Mouse (Mus musculus): ENCODE results near the gene Gsdme.

Gsdme gene

DNA sequence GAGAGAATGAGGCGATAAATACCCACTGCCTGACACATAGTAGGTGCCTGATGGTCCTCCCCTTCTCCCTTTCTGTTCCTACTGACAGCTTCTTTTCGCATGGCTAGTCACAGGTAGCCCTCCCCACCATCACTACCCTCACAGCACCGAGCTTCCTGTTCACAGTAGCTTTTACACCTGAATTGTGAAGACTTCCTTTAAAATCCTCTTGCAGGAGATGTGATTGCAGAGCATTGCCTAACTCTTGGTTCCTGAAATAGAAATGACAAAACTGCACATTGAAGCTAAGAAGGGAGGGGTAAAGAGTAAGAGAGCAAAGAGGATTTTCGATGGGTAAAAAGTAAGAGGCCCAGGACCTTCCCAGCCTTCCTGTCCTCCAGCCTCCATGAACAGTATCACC, 18.7 kb downstream of the Gsdme start:
- DNase-seq (ENCODE audit: low read depth) = peak; percentile 70

DNA sequence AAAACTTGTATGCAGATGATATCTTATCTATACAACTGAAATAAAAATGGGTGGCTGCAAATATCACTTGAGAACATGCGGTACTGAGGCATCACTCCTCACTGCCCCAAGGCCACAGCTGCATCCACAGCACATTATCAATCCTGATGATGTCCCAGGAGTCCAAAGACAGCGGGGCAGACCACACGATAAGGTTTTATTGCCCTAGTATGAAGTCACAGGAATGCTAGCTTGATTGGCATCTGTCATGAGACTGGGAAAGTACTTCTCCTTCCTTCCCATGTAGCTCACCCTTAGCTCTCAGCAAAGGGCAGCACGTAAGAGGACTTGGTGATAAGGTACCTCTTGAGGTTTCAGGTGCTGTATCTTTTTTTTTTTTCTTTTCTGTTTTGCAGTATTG, 19.5 kb downstream of the Gsdme start:
- no peak for DNase-seq (ENCODE audit: low read depth)

DNA sequence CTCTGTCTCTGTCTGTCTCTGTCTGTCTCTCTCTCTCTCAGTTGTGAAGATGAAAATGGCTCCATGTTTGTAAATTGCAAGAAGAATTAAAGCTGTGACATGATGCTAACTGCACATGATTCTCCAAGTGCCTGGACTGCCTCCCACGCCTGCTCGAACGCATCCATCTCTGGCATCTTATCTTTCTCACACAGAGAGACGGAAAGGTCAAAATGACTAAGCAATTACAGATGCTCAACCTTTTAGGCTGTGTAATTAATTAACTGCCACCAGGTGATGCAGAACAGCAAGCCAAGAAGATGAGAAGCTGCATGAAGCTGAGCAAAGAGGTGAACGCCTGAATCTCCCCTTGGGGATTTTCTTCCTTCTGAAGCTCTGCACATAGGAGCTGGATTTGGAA, 23.2 kb downstream of the Gsdme start:
- no peak for DNase-seq (ENCODE audit: low read depth)

DNA sequence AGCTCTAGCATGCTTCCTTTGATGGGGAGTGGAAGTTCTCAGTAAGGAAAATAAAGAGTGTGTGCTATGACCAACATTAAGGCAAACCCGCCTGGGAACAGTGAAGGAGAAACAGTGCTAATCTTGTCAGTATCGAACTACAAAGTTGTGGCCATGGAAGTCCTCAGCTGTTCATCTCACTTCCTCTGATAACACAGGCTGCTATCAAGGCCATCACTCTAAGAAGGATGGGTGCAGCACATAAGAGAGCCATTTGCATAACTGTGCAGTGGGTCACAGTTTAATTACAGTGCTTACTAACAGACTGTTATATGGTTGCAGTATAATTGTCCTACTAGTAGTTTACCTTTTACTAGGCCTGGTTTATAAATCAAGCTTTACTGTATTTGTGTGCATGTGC, 23.8 kb downstream of the Gsdme start:
- DNase-seq (ENCODE audit: low read depth) = peak; percentile 50

DNA sequence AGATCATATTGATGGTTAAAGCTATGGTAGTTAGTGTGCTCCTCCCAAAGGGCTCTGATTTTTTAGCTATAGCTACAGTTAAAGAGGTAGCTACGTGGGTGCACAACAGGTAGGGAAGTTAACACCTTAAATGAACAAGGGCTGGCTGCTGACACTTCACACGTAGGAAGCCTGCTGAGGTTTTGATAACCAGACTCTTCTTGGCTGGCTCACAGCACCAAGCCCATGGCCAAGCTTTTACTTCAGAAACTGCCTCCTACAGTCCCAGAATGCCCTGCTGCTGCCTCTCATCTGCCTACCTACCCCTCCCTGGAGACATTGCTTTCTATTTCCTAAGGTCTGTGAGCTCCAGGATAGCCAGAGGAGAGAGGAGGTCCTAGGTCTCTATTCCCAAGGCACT, 25.7 kb downstream of the Gsdme start:
- no peak for DNase-seq (ENCODE audit: low read depth)

DNA sequence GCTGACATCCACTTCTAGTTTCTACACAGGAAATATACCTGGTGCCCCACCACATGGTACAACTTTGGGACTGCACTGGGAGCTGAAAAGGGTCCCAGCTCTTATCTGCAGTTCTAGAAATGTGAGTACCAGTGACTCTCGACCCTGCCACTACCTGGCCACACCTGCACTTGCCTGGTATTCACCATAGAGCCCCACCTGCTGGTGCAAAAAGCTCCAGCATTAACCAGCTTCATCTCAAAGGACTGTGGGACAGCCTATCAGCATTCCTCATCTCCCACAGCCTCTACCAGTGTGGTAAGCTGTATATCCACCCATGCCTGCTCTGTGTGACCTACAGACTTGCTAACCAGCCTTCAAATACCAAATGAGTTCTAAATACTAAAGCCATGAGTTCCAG, 30.7 kb downstream of the Gsdme start:
- DNase-seq (ENCODE audit: low read depth) = no peak

DNA sequence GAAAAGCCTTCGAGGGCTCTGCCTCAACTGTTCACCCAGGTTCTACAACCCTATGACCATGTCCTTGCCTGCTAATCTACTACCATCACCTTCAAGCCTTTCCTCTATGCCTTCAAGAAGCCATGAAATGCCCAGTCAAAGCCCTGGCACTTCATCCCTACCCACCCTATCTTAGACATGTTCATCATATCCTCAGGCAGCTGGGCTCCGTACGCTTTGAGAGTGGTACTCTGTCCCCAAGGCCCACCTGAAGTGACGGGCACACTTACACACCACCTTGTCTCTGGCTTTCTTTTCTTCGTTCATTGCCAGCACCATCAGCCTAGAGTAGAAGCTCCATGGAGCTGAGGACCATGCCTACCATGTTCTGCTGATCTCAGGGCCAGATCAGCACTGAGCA, 32.4 kb downstream of the Gsdme start:
- DNase-seq (ENCODE audit: low read depth) = no peak

DNA sequence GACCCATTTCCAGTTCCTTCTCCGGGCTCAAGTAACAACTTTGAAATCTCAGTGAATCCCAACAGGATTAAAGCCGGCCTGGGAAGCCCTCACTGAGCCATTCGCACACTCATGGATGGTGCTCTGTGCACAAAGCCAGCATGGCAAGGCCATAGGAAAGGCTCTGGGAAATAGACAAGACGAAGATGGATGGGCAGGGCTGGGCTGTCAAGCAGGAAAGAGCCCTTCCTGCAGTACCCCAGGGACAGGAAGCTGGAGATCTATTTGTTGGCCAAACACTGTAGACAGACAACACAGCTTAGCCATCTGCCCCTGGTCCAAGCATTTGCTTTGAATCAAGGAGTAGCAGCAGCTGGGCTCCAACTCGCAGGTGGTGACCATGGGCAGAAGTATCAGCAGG, 35.5 kb downstream of the Gsdme start:
- DNase-seq (ENCODE audit: low read depth) = no peak

DNA sequence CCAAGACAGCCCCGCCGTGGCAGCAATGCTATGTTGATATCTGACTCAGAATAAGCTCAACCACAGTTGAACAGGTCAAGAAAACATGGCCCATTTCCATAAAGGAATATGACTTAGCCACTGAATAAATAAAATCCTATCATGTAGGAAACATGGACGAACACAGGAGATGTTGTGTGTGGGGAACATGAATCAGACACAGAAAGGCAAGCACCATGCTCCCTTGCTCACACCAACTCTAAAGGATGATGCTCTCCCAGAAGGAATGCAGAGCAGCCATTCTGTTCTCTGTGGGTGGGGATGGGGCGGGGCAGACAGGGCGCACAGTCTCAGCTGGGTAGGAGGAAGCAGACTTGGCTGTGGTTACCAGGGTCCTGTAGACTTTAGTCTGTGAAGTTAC, 38.4 kb downstream of the Gsdme start:
- peak; percentile 15 for DNase-seq (ENCODE audit: low read depth)

DNA sequence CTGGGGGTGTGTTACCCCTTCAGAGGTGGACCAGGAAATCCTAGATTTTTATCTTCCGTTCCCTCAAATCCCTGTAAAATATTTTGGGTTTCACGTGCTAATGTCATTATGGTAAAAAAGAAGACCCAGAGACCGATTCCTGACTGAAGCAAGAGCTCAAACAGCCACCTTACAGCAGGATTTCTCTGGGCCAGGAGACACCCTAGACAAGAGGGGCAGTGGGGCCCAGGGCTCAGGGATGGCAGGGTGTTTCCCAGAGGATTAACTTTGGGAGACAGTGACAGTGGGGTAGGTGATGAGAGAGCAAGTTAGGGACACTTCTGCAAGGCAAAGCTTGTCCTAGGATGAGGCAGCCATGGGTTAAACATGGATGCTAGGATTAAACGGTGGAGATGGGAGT, 40.1 kb downstream of the Gsdme start:
- no peak for DNase-seq (ENCODE audit: low read depth)

DNA sequence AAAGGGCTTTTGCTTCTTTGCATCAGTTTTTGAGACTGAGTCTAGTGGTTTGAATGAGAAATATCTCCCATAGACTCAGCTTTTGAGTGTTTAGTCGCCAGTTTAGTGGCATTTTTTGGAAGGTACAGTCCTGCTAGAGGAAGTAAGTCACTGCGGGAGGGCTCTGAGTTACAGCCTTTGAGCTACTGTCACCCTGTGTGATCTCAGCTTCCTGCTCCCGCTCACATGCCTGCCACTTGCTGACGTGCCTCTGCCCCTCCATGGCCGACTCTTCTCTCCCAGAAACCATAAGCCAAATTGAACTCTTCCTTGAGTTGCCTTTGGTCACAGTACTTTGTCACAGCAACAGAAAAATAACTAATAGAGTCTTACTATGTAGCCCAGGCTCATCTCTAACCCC, 40.7 kb downstream of the Gsdme start:
- peak; percentile 51 for DNase-seq (ENCODE audit: low read depth)

DNA sequence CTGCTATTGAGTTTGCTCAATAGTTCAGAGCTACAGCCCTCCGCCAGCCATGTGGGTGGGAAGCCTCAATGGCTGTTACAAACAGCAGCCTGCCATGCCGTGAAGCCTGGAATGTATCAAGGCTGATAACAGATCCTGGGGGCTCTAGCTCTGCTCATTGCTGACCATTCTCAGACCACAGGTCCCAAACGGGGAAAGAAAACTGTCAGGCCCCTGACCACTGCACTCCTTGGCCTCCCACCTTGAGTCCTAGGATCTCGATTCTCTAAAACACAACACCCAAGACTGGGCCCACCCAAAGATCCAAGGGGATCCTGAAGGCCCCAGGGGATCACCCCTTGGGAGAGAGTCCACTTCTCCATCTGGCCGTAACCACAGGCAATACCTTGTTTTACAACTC, 41.3 kb downstream of the Gsdme start:
- DNase-seq (ENCODE audit: low read depth) = no peak

DNA sequence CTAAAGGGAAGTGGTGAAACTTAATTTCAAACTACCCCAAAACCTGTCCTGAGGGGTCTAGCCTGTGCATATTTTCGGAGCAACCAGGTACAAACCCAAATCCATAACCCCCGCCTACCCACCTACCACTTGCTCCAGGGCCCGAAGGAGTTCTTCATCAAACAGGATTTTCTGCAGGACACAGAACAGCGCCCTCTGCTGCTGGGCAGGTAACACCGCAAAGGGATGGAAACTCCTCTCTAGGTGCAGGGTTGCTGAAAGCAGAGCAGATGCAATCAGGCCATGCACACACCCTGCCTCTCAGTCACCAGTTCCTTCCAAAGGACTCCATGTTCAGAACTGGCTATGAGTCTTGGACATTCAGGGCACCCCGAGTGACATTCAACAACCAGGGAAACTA, 42.8 kb downstream of the Gsdme start:
- DNase-seq (ENCODE audit: low read depth) = peak; percentile 58

DNA sequence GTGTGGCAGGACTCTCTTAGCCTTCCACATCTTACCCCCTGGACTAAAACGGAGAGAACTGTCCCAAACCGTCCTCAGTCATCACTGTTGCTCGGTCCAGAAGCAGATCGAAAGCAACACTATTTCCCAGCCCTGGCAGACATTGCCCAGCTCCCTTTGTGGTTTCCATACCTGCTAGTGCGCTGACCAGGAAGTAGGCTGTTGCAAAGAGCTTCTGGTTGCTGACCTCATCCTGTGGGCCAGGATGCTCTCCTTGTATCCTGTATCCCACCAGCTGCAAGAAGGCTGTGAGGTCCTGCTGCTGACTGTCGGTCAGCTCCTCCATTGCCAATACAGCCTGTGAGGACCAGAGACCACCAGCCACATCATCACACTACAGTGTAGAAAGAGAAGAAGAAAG, 44.6 kb downstream of the Gsdme start:
- peak; percentile 49 for DNase-seq (ENCODE audit: low read depth)

DNA sequence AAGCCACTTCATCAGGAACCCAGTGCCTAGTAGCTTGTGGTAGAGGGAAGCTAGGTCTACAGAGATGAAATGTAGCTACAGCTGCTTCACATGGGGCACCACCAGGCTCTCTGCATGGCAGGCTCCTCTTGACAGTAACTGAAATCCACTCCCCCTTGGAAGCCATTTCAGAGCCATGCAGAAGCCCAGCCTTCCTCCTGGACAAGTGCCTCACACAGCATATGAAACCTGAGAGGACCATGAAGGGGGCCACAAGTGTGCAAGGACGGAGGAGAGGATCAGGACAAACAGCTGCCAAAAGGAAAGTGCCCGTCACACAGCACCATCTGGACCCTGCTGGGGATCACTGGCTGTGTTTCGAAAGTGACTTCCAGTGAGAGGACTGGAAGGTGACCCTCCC, 45.0 kb downstream of the Gsdme start:
- peak; percentile 21 for DNase-seq (ENCODE audit: low read depth)

DNA sequence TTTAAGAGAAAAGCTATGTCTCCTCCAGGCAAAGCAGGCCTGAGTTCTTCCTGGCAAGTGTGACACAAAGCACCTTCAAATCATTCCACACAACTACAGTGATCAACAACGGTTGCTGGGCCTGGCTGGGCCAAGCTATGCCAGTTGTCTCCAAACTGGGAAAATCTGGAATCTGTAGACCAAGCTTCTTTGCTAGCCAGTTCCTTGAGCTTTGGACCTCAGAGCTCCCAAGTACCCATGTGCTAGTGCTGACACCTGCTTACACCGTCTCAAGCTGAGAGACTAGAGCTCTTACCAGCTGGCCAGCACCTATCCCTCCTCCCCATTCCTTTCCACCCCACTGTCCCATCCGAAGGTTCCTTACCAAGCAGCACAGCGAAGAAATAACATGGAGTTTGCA, 47.7 kb downstream of the Gsdme start:
- DNase-seq (ENCODE audit: low read depth) = no peak

DNA sequence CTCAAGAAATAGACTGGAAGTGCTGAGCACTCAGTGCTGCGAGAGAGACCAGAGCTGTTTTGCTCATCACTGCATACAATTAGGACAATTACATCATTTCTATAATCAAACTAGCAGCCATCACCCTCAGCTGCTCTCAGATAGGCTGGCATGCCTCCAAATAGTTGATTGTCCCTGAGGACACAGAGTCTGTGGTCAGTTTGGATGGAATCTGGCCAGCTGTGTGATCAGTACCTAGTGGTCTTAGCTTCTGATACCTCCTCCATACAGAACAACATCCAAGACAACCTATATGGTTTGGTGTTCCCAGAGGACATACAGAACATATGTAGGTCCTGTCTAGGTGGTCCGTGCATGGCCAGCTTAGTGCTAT, 48.3 kb downstream of the Gsdme start:
- no peak for DNase-seq (ENCODE audit: low read depth)

DNA sequence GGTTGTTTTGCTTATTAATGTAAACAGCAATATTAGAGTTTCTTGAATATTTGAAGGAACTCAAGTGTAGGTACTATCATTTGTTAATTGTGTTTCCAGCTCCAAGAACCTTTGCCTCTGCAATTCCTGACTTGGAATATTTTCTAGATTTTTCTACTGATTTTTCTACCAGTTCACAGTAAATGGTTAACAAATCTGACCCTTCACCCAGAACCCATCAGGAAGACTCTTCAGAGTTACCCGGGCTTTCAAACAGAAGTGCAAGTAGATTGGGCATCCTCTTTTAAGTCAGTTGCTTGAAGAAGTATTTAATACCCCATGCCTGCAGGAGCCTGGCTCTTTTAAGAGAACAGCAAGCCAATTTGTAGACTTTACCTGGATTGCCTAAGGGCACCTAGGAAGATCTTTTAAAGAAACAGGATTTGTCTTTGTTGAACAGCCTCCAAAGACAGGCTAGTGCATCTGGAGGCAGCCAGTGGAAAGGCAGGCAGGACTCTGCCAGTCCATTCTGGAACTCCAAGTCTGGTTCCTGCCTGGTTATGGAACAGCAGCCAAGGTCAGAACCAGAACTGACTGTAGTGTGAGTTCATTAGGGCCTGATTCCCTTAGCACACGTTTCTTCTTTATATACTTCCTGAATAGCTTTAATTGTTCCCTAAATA, 48.8 kb downstream of the Gsdme start:
- no peak for DNase-seq (ENCODE audit: low read depth)

DNA sequence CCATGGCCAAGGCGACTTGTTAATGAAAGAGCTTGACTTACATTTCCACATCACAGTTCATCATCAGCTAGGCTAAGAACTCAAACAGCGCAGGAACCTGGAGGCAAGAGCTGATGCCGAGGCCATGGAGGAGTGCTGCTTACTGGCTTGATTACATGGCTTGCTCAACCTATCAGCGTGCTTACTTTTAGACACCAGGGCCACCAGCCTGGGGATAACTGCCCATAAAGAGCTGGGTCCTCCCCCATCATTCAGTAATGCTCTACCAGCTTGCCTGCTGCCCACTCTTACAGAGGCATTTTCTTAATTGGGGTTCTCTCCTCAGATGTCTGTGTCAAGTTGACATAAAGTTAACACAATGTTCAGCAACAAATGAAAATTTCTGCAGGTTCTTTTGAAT, 58.6 kb downstream of the Gsdme start:
- DNase-seq (ENCODE audit: low read depth) = no peak

DNA sequence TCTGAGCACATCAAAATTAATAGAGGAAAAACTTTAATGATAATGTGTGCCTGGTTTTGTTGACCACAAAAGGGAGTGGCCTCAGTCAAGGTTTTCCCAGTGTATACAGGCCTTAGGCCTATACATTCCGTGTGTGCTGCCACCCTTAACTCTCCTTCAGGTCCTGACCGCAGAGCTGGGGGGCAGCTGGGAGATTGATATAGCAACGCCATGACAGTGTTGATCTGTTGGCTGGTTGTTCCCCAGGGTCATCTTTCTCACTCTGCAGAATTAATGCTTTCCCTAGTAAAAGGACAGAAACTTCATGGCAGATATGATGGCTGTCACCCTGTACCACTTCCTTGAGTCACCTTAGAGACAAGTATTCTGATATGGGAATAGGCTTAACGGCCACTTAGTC, 59.3 kb downstream of the Gsdme start:
- no peak for DNase-seq (ENCODE audit: low read depth)

DNA sequence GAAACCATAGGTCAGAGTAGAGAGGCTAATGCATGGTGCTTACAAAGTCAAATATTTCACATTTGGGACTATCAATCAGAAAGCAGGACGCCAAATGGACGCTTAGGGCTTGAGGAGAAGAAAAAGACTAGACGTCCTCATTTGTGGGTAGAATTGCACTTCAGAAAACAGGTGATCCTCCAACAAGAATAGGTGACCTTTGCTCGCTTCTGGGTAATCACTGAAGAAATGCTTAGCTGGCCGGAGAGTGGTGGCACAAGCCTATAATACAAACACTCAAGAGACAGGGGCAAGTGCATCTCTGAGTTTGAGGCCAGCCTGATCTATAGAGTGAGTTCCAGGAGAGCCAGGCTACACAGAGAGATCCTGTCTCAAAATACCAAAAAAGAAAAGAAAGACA, 69.8 kb downstream of the Gsdme start:
- no peak for DNase-seq (ENCODE audit: low read depth)

DNA sequence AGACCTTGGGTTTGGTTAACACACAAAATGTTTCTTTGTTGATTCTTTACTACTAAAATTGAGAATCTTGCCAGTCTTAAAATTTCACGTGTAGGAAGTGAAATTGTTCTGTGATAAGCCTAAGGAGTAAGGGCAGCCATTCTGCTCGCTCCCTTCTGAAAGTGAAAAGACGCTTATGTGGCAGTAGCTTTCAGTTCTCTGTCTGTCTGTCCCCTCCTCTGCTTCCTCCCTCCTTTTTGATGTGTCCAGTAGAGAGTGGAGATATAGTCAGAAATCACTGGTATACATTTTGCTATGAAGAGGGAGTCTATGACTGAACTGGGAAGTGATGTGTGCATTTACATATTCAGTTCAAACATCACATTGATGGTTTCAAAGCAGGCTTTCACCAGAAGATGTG, 70.8 kb downstream of the Gsdme start:
- DNase-seq (ENCODE audit: low read depth) = no peak

DNA sequence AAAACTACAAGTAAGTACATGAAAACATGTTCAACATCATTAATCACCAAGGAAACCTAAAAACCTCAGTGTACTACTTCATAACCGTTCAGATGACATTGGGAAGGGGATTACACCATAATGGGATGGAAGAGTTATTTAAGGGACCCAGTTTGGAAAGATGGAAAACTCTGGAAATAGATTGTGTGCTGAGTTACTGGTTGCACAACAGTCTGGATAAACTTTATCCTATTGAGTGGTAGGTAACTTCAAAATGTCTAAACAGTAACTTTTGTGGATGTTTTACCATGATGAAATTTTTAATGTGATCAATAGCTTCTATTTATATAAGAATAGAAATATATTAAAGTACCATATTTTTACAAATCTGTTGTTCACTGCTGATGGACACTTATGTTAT, 71.5 kb downstream of the Gsdme start:
- no peak for DNase-seq (ENCODE audit: low read depth)

DNA sequence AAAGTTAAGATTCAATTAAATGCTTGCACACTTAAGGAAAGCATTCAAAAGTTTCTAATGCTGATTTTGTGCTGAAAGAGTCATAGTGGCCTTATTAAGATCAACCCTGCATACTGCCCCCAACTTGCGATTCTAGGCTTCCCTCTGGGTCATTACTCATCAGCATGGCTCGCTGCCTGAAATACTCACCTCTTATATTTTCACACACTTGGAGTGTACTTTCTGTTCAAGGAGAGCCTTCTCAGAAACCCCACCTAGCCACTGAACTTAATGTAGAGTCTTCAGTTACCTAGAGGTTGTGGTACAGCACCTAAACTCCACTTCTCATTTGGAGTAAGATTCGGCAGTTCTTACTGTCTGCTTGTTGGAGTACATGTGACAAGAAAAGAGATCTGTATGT, 72.1 kb downstream of the Gsdme start:
- no peak for DNase-seq (ENCODE audit: low read depth)

DNA sequence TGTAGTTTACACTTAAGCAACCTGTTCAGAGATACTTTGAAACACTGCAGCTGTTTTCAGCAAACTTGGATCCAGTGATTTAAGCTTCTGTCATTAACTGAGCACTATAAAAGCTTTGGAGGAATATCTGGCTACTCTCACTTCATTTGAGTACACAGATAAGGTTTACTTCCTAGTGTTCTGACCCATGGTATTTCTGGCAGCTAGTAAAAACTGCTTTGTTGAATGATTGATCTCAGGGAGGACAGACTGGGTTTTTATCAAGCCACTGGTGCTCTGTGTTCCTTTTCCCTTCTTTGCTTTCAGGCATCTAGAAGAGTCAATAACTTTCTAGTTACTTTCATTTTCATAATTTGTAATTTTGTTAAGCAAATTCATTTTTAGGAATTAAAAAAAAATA, 74.3 kb downstream of the Gsdme start:
- DNase-seq (ENCODE audit: low read depth) = no peak
